Mouse (Mus musculus): Measurements from ENCODE around the gene Gnb1.

Gnb1 gene

DNA sequence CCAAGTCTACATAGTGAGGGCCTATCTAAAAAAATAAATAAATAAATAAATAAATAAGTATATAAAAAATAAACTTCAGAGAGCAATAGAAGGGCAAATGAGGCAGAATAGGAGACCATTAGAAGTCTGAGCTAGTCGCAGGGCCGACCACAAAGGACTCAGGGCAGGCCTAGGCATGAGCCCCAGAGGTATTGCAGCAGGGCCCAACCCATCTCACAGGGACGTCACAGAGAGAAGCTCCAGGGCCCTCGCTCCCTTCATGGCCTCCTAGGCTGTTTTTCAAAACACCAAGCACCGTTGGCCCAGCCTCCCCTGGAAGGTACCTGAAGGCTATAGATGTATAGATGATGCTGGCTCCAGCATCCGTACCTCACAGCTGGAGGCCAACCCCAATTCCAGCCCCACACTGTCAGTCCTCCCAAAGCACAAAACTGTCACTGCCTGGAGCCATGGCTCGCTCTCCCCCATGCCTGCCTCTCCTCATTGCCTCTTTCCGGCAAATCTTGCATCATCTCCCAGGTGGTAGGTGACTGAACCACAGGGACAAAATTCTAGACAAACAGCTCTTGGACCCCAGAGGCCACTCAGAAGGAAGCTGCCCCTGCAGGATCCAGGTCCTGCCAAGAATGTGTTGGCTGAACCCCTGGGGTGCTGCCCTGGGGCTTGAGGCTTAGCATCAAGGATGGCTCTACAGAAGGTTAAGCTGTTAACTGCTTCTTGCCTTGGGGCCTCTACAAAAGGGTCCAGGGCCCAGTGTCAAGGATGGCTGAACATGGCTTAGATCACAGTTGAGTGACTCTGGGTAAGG, 8.2 kb upstream of the Gnb1 start:
- no peak for DNase-seq (ENCODE audit: low read depth, low spot score)

DNA sequence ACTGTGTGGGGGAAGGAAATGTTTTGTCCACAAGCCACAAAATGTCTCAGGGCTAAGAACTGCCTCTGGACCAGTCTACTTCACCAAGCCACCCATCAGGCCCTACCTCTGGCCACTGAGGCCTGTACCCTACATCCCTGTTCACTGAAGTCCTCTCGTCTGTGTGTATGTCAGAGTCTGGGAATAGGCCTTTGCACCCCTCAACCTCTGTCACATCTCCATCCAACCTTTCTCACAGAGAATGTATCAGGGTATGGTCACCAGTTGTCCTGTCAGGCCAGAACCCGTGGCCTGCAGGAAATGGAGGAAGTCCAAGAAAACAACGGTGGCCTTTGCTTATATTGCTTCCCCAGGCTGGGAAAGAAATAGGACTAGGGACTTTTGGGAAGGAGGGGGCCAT, 5.6 kb upstream of the Gnb1 start:
- no peak for DNase-seq (ENCODE audit: low read depth, low spot score)

DNA sequence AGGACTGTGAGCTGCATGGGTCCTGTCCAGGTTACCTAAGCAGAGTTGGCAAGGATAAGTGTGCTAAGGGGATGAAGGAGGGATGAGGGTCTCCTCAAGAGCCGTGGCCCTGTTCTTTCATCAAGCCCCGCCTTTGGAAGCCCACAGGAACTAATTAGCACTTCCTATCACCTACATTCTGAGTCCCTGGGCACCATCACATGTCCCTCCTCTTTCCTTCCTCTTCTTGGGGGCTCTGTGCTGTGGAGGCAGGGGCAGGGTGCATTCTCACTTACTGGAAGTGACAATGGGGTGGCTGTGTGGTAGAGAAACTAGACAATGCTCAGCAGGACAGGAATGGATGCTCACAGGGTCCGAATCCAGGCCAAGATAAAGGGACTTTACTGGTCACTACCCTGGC, 3.4 kb upstream of the Gnb1 start:
- no peak for DNase-seq (ENCODE audit: low read depth, low spot score)

DNA sequence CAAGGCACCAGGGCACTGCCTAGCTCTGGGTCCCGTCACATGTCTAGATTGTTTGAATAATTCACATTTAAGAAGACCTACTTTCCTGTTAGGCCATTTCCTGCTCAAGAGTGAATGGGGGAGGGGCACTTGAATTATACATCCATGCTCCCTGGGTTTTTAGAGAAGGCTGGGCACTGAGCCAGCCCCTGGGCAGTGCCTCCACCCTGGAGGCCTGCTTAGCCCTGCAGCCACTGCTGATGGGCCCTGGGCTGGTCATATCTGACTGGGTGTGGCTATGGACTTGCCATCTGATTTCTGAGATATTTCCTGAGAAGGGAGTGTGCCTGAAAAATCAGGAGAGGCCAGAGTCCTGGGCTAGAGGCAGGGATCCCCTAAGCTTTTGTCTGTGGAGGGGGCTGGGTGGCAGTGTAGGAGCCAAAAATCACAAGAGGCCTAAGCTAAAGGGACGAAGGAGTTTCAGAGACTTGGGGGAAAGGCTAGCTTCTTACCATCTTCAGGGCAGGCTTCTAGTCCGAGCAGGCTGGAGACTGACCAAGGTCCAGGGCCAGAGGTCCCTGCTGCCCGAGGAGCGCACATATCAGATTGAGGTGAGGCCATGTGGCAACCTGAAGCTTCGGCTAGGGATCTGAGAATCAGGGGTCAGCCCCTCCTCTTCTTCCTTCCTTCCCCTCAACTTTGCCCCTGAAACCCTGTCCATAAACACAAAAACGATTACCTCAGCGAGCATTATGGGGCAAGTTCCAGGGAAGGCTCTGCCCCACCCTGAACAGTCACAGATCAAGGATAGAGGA, 2.7 kb upstream of the Gnb1 start:
- no peak for DNase-seq (ENCODE audit: low read depth, low spot score)

DNA sequence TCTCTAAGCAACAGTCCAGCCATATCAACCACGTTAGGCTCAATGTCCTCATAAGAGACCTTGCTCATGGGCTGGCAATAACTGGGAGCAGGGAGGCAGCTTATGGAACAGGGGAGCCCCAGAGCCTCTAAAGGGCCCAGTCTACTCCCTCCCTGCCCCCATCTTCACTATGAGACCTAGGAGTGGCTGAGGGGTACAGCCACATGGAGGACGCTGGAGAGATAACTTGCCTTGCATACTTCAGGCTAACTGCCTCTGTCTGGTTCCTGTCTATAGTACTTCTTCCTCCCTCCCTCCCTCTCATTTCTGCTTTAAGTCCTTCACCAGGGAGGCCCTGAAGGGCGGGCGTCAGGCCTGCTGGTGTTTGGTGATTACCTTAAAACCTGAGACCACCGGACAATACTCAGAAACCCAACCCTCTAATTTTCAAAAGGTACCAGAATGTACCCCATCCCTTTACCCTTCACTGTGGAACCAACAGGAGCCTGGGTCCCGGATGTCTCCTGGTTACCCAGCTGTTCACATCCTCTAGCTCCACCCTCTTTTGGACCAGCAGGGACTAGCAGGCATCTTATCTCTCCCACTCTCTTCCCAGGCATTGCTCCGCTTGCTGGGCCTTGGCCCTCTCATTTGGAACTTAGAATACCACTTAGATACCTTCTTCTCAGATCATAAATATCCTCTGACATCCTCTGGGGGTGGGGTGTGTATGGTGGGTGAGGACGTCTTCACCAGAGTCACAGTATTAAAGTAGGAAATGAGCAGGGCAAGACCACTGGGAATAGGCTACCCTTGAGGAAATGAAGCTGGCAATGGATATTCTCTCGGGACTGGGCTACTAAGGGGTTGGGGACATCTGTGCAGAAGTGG, 1.8 kb upstream of the Gnb1 start:
- DNase-seq (ENCODE audit: low read depth, low spot score), result no peak

DNA sequence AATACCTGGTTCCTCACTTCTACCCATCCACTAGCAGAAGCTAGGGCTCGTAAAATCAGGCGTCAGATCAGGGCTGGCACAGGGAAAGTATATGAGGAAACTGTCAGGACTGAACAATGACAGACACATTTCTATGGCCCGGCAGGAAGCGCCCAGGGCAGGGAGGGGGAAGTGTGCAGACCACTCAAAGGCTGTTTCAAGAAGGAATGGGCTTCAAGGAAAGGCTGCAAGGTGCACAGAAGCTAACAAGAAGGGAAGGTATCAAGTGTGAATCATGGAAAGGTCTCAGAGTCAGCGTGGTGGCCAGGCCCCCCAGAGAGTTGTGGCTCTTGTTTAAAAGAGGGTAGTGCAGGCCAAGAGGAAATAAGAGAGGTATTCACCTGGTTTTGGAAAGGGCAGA, 705 bp upstream of the Gnb1 start:
- DNase-seq (ENCODE audit: low read depth, low spot score), result peak; percentile 14

DNA sequence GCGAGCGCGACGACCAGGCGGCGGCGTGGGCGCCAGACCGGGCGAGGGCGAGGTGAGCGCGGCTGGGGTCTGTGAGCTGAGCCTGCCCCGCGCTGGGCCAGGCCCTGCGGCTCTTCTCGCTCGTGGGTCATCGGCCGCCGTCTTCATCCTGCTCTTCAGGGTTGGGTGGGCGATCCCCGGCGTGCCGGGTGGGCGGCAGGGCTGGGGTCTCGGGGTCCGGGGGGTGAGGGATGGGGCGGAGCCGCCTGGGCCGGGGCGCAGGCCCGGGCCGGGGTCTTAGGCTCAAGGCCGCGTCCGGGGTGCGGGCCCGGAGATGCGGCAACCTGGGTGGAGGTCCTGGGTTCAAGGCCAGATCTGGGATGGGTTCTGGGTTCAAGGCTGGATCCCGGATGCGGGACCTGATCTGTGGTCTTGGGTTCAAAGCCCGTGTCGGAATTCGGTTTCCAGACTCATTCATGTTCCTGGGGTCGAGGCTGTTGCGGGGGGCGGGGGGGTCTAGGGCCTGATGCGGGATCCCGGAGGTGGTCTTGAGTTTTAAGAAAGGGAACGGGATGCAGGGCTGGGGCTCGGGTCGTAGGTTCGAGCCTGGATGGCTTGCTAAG, 469 bp downstream of the Gnb1 start:
- DNase-seq (ENCODE audit: low read depth, low spot score), result peak; percentile 52

DNA sequence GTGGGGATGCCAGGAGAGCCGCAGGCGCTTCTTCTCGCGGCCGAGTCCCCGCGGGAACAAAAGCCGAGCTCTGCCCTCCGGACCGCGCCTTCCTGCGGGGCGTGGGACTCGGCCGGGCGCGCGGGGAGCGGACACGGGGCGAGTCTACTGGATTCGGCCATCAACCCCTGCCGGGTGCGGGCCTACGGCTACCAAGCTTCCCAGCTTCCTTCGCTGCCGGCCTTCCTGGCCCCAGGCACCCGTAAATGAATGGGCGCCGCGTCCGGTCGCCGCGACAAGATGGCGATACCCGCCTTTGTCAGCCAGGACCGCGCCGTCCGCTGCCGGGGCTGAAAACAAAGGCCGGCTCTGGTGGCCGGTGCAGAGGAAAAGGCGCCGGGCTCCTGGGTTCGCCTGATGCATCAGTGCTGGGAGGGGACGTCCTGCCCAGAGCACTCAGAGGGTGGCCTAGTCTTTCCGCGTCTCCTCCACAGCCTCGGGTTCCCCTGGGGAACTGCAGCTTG, 1.0 kb downstream of the Gnb1 start:
- peak; percentile 63 for DNase-seq (ENCODE audit: low read depth, low spot score)

DNA sequence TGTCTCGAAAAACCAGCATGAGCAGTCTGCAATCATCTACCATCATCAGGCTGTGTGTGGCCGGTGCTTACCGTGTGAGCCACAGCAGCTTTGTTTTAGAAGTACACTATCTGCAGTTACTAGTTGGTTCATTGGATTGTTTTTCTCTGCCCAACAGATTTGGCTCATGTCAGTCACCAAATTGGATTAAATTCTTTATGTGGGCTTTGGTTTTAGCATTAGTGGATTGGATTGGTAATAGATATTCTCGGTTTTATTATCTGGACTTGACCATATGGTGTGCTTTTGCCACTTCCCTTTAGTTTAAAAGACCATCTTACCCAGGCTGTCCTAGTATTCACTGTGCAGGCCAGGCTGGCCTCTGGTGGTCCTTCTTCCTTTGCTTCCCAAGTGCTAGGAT, 3.7 kb downstream of the Gnb1 start:
- DNase-seq (ENCODE audit: low read depth, low spot score), result no peak

DNA sequence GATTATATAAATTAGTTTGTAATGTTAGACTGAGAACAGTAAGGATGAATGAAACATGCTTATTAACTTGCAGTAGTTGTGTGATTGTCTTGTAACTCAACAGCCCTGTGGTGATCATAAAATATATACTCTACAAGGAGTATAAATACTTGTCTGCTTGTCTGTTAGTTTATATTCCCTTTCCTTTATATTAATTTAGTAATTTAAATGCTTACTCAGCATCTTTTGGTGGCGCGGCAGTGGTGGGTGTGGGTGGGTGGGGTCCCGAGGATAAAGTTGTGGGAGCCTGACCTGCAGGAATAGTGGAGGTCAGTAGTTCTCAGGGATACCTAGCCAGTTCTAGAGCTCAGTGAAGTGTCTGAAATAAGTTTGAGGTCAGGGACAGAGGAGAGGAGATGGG, 6.8 kb downstream of the Gnb1 start:
- DNase-seq (ENCODE audit: low read depth, low spot score), result no peak

DNA sequence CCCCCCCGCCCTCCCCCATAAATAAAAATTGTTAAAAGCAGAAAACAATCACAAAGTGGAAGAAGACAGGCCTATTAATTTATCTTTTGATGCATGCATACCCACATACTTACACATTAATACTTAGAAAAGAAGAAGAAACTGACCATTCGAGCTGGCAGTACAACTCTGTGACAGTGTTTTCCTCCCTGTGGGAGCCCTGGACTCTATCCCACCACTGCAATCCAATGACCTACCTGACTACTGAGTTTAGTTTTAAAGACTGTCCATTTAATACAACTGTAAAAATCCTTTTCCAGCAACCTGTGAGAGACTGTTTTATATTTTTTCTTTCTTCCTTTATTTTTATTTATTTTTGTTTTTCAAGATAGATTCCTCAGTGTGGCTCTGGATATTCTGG, 10.0 kb downstream of the Gnb1 start:
- no peak for DNase-seq (ENCODE audit: low read depth, low spot score)

DNA sequence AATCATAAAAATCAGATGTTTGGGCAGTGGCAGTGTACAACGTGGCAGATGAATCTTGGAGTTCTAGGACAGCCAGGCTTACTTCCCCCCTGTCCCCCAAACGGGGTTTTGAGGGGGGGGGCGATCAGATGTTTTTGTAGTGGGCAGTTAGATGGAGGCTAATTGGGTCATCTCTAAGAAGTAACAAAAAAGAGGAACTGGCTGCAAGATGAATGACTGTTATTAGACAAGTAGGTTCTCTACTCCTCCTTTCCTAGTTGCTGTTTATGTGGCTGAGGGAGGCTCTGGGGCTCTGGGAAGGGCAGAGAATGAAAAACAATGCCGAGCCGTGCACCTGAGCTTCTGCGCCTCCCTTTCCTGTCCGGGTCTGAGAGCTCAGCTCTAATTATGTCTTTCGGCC, 13.9 kb downstream of the Gnb1 start:
- DNase-seq (ENCODE audit: low read depth, low spot score), result no peak

DNA sequence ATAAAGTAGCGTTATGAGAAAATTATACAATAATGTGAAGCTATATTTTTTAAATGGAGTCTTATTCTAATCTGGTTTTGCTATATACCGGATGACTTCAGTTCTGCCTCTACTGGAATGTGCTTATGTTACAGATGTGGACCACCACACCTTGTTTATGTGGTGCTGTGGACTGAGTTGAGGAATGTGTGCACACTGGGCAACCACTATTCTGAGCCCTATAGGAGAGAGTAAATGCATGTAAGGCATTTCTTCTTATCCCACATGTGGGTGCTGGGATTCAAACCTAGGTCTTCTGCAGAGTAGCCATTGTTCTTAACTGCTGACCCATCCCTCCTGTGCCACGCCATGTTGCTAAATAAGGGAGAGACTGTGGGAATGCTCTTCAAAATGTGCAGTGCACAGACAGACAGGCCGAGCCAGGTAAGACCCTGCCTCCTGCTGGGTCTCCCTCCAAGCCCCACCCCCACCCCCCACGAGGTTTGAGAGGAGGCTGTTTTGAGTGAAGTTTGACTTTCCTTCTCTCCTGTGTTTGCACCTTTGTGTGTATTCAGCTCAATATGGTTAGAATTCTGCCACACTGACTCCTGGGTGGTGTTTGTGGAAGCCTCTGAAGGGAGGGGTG, 14.6 kb downstream of the Gnb1 start:
- DNase-seq (ENCODE audit: low read depth, low spot score), result peak; percentile 57

DNA sequence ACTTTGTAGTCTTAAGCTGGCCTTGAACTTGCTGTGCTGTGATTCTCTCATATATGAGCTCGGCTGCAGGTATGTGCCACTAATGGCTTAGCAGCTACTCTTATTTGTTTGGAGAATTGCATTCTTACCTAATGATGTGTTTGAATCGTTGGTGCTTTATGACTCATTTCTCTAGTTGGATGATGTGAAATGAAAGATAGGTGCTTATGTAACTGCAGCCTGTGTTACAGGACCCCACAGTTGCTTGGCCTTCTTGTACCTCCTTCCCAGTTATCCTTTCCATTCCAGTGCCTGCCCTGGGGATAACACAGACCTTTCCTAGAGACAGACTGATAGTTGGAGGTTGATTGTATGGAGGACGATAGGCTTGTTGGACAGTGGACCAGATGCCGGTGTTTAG, 17.5 kb downstream of the Gnb1 start:
- no peak for DNase-seq (ENCODE audit: low read depth, low spot score)

DNA sequence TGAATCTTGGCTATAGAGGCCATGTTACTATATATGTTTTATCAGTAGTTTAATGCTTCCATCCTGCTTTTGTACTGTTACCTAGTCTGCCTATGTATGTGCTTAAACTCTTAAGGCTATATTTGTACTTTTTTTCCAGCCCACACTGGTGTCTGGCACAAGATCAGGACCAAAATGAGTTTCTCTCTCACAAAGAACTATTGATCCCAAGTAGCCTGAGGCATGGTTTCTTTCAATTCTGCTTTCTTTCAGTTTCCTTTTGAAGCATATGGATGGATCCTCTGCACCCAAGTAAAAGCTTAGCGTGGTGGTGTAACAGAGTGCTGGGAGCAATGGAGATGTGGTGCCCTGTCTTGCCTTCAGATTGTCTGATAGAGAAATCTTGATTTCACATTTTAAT, 19.8 kb downstream of the Gnb1 start:
- DNase-seq (ENCODE audit: low read depth, low spot score), result no peak

DNA sequence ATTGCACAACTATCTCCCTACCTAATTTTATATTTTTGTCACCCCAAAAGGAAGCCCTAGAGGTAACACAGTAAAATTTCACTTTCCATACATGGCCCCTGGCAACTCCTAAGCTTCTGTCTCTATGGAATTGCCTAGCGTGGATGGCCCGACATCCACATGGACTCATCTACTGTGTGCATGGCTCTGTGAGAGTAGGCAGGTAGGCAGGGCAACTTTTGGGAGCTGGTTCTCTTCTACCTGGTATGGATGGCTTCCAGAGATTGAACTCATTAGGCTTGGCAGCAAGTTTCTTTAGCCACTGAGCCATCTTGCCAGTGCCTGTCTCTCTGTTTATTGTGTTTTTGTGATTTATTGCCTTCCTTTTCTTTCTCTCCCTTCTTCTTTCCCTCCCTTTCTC, 23.6 kb downstream of the Gnb1 start:
- no peak for DNase-seq (ENCODE audit: low read depth, low spot score)

DNA sequence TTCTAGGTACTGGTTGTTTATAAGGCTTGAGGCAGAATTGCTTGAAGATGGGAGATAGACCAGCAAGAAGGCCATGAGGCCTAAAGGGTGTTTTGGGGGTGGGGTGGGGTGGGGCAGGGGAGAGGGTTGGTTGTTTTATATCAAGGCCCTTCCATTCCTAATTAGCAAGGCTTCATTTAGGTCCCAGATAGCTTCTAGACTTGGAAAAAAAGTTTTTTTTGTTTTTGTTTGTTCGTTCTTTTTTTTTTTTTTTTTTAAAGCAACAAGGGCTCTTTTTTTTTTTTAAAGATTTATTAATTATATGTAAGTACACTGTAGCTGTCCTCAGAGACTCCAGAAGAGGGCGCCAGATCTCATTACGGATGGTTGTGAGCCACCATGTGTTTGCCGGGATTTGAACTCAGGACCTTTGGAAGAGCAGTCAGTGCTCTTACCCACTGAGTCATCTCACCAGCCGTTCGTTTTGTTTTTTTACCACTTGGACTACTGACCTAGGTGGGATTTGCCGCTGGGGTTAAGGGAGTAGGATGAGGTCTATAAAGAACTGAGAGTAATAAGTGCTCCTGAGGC, 26.9 kb downstream of the Gnb1 start:
- DNase-seq (ENCODE audit: low read depth, low spot score), result no peak

DNA sequence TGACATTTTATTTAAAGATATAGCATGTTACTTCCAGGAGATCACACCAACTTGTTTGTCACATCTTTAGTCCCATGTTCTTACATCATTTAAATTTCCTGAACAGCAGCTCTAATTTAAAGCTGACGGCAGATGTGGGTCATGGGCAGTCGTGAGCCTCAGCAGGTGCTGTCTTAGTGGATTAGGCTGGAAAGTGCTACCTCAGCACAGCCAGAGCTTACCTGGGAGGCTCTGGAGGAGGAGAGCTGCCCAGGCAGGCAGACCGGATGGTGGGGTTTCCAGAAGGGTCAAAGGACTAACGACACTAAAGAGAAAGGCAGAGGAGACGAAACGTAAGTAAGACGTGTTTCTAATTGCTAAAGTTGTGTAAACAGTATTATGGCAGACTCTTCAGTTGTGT, 31.2 kb downstream of the Gnb1 start:
- DNase-seq (ENCODE audit: low read depth, low spot score), result no peak

DNA sequence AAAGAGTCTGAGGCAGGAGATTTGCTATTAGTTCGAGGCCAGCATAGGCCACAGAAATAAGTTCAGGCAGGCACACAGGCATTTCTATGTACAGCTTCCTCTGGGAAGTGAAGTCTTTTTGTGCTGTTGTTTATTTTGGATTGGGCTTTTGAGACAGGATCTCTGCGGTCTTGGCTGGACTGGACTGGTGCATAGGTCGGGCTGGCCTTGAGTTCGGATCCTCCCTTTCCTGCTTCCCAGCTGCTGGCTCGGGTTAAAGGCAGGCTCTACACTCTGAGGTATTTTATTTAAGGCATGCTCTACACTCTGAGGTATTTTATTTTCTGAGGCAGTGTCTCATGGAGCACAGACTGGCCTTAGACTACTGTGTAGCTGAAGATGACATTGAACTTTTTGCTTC, 34.6 kb downstream of the Gnb1 start:
- DNase-seq (ENCODE audit: low read depth, low spot score), result no peak

DNA sequence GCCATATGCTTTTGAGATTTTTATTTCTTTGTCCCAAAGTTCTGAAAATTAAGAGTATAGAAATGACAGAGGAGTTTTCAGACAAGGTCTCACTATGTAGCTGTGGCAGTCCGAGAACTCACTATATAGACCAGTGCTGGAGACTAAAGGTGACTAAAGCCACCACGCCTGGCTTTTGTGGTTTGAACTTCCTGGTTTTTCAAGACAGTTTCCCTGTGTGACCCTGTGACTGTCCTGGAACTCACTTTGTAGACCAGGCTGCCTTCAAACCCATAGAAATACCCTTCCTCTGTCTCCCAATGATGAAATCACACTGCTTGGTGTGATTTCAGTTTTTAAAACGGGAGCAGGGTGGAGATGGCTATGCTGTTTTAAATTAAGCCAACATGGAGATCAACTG, 38.1 kb downstream of the Gnb1 start:
- DNase-seq (ENCODE audit: low read depth, low spot score), result no peak

DNA sequence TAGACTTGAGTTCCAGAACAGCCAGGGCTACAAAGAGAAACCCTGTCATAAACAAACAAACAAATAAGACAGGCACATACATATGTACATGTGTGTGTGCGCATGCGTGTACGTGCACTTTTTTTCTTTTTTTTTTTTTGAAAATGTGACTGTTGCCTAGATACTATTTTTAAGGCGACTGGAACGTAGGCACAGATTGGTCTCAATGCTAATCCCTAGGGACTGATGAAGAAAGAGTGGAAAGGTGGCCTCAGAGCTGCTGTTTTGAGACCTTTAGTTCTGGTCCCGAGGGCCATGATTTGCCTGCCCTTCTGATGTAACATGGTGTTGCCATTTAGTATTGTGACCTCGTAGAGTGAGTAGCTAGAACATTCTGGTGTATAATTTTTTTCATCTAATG, 58.8 kb downstream of the Gnb1 start:
- no peak for DNase-seq (ENCODE audit: low read depth, low spot score)
